ENCODE assay signal across 9 mouse cellular contexts in genomic region chrX:50549713-50550112, GRCm38 (mm10).
A peak's percentile ranks its signal among the peaks of the same experiment; 100 is the strongest.
DNase-seq lines count a peak whose midpoint lies in the region; ATAC-seq and TF ChIP-seq lines count a peak whose summit lies in the region.
"Had no signal": no experiment of that assay in that cellular context is flagged by ENCODE, and none has a peak within 500 bp of the region (broad histone marks: within the 10 kb centered on the region; RNA-seq: fewer than 3 reads in every experiment).

No protein-coding gene starts in this region.

- in situ Hi-C loops in CH12.LX (cut with MboI; ENCODE audit: low pct_ligation_motif_present, low pct_unique_long_range_greater_than_20kb, low sequenced_read_pairs): no loop called here

- peak overlapping the region; percentile 76 for H3K9ac ChIP-seq in CH12.LX (ENCODE audit: insufficient read depth, low read depth)
- H3K9ac ChIP-seq in embryonic facial prominence, embryonic 11.5 days (replicated peaks; ENCODE audit: low read length): no peak overlapping the region
- H3K9ac ChIP-seq in neural tube, embryonic 13.5 days: no peak overlapping the region

- peak overlapping the region; percentile 50 for H3K4me2 ChIP-seq in CH12.LX (ENCODE audit: insufficient read depth, low read depth, poor library complexity, severe bottlenecking)
- no peak overlapping the region for H3K4me2 ChIP-seq in embryonic facial prominence, embryonic 11.5 days (ENCODE audit: low read depth, low read length)
- peak overlapping the region; percentile 45 for H3K4me2 ChIP-seq in neural tube, embryonic 13.5 days

- peak overlapping the region; percentile 54 to 57 (median 55) for H3K4me3 ChIP-seq in CH12.LX (replicated peaks in 1 of 3; ENCODE audit: low read depth in 2 of 3, low read length in 2 of 3, poor library complexity in 1 of 3)
- H3K4me3 ChIP-seq in embryonic facial prominence, embryonic 11.5 days (ENCODE audit: low read depth, low read length): peak overlapping the region; percentile 23
- H3K4me3 ChIP-seq in hindbrain, embryonic 10.5 days: peak overlapping the region; percentile 36; the same call in 1 of the 2 replicates
- H3K4me3 ChIP-seq in neural tube, embryonic 13.5 days: peak overlapping the region; percentile 35

- ATAC-seq in cerebellum, adult (ENCODE audit: insufficient number of reproducible peaks, low FRiP score, low TSS enrichment): no peak
- ATAC-seq in embryonic facial prominence, embryonic 11.5 days (replicated peaks; ENCODE audit: insufficient number of reproducible peaks, low FRiP score, low TSS enrichment, low read depth): no peak
- ATAC-seq in neural tube, embryonic 13.5 days (ENCODE audit: low read depth): 0 out of 2 replicates have a peak, but pooled peaks have one; percentile 11
- no peak for ATAC-seq in activated CD4-positive, CD25-positive, alpha-beta regulatory T cell, adult 4 months

- TF ChIP-seq RAD21 in CH12.LX (IDR thresholded peaks at IDR 0.05; ENCODE audit: low read depth, low read length): peak; percentile 79

- DNase-seq in cerebellum, adult 9-10 months: peak; percentile 84
- DNase-seq in CH12.LX (ENCODE audit: extremely low read depth): peak; percentile 87
- DNase-seq in embryonic facial prominence, embryonic 11.5 days (ENCODE audit: low spot score): peak; percentile 75
- DNase-seq in hindbrain, embryonic 10.5 days (ENCODE audit: low spot score): no peak
- DNase-seq in liver: peak; percentile 24

- TF ChIP-seq POLR2A in CH12.LX (IDR thresholded peaks at IDR 0.05; ENCODE audit: low read depth, low read length): no peak

- no peaks in the 10 kb centered on the region for H3K9me3 ChIP-seq in CH12.LX (replicated peaks; ENCODE audit: low read length)
- no peaks in the 10 kb centered on the region for H3K9me3 ChIP-seq in embryonic facial prominence, embryonic 11.5 days (replicated peaks; ENCODE audit: control insufficient read depth, low read length)
- H3K9me3 ChIP-seq in hindbrain, embryonic 10.5 days: no peaks in the 10 kb centered on the region
- no peaks in the 10 kb centered on the region for H3K9me3 ChIP-seq in neural tube, embryonic 13.5 days
- H3K9me3 ChIP-seq: G1E had no signal

- 57% methylated on average over 3 of the region's 3 CpGs for WGBS in embryonic facial prominence, embryonic 11.5 days
- whole genome bisulfite sequencing in hindbrain, embryonic 10.5 days: 46% methylated on average over 3 of the region's 3 CpGs
- 51% methylated on average over 3 of the region's 3 CpGs for WGBS in neural tube, embryonic 13.5 days

- H3K27me3 ChIP-seq in CH12.LX (replicated peaks): no peaks in the 10 kb centered on the region
- H3K27me3 ChIP-seq in embryonic facial prominence, embryonic 11.5 days (ENCODE audit: control insufficient read depth, insufficient read depth, low read length): no peaks in the 10 kb centered on the region
- H3K27me3 ChIP-seq in hindbrain, embryonic 10.5 days (ENCODE audit: insufficient read depth, poor library complexity, severe bottlenecking): no peaks in the 10 kb centered on the region
- no peaks in the 10 kb centered on the region for H3K27me3 ChIP-seq in neural tube, embryonic 13.5 days

- no peaks in the 10 kb centered on the region for H3K36me3 ChIP-seq in CH12.LX (replicated peaks in 1 of 2; ENCODE audit: control insufficient read depth in 1 of 2, insufficient read depth in 1 of 2, low read length in 1 of 2)
- H3K36me3 ChIP-seq in embryonic facial prominence, embryonic 11.5 days (replicated peaks; ENCODE audit: control insufficient read depth, insufficient read depth, low read depth, low read length): no peaks in the 10 kb centered on the region
- H3K36me3 ChIP-seq in hindbrain, embryonic 10.5 days: no peaks in the 10 kb centered on the region
- no peaks in the 10 kb centered on the region for H3K36me3 ChIP-seq in neural tube, embryonic 13.5 days

- peak in 1 of 2 experiments; percentile 70; a peak in 2 of 4 replicates for TF ChIP-seq CTCF in CH12.LX (conservative IDR thresholded peaks at IDR 0.05 in 1 of 2, IDR thresholded peaks at IDR 0.05 in 1 of 2; ENCODE audit: low read depth in 2 of 2, low read length in 2 of 2)

- TF ChIP-seq EP300 in CH12.LX (IDR thresholded peaks at IDR 0.05; ENCODE audit: low read length): no peak

- peak overlapping the region; percentile 52; the same call in 1 of the 2 replicates for H3K27ac ChIP-seq in CH12.LX (ENCODE audit: insufficient read depth, low read depth)
- no peak overlapping the region for H3K27ac ChIP-seq in embryonic facial prominence, embryonic 11.5 days (replicated peaks; ENCODE audit: low read depth, low read length)
- no peak overlapping the region for H3K27ac ChIP-seq in hindbrain, embryonic 10.5 days
- H3K27ac ChIP-seq in neural tube, embryonic 13.5 days (replicated peaks): no peak overlapping the region

- dilution Hi-C loops in CH12.LX (cut with MboI; ENCODE audit: extremely low pct_ligation_motif_present, extremely low pct_unique_long_range_greater_than_20kb, low sequenced_read_pairs): no loop called here

- H3K4me1 ChIP-seq in CH12.LX (ENCODE audit: control insufficient read depth in 1 of 2, insufficient read depth in 2 of 2): peaks cover 0 to 4% of the 10 kb centered on the region in 2 experiments; a peak in 1 of 4 replicates
- H3K4me1 ChIP-seq in embryonic facial prominence, embryonic 11.5 days (ENCODE audit: control insufficient read depth, insufficient read depth, low read length): no peaks in the 10 kb centered on the region
- no peaks in the 10 kb centered on the region for H3K4me1 ChIP-seq in hindbrain, embryonic 10.5 days (replicated peaks)
- H3K4me1 ChIP-seq in neural tube, embryonic 13.5 days (replicated peaks): no peaks in the 10 kb centered on the region

- no peaks in the 10 kb centered on the region for H3K79me2 ChIP-seq in CH12.LX (replicated peaks; ENCODE audit: control insufficient read depth, extremely low read depth, insufficient read depth, poor library complexity, severe bottlenecking)

TF ChIP-seq in CH12.LX, 34 proteins besides CTCF, POLR2A, EP300 and RAD21:
- no peak for TF ChIP-seq GABPA (IDR thresholded peaks at IDR 0.05; ENCODE audit: insufficient replicate concordance, low read depth, low read length)
- TF ChIP-seq TBP (conservative IDR thresholded peaks at IDR 0.05; ENCODE audit: low read depth, low read length): no peak
- no peak for TF ChIP-seq UBTF (IDR thresholded peaks at IDR 0.05; ENCODE audit: low read depth, low read length)
- no peak for TF ChIP-seq E2F4 (IDR thresholded peaks at IDR 0.05; ENCODE audit: insufficient replicate concordance, low read depth, low read length)
- TF ChIP-seq NRF1 (IDR thresholded peaks at IDR 0.05; ENCODE audit: low read depth, low read length): 0 out of 2 replicates have a peak, but pooled peaks have one; percentile 8
- TF ChIP-seq ZNF384 (IDR thresholded peaks at IDR 0.05; ENCODE audit: low read depth, low read length): peak; percentile 99
- TF ChIP-seq USF2 (conservative IDR thresholded peaks at IDR 0.05; ENCODE audit: low read depth, low read length): no peak
- peak; percentile 70 for TF ChIP-seq ETS1 (conservative IDR thresholded peaks at IDR 0.05; ENCODE audit: low read depth, low read length)
- TF ChIP-seq HCFC1 (IDR thresholded peaks at IDR 0.05; ENCODE audit: low read depth, low read length): 0 out of 2 replicates have a peak, but pooled peaks have one; percentile 31
- no peak for TF ChIP-seq BHLHE40 (IDR thresholded peaks at IDR 0.05; ENCODE audit: low read depth, low read length)
- TF ChIP-seq POLR2AphosphoS2 (IDR thresholded peaks at IDR 0.05; ENCODE audit: low read depth, low read length): no peak
- 0 out of 2 replicates have a peak, but pooled peaks have one; percentile 11 for TF ChIP-seq ELF1 (IDR thresholded peaks at IDR 0.05; ENCODE audit: low read depth, low read length)
- TF ChIP-seq RCOR1 (conservative IDR thresholded peaks at IDR 0.05; ENCODE audit: low read depth, low read length): no peak
- no peak for TF ChIP-seq MEF2A (IDR thresholded peaks at IDR 0.05; ENCODE audit: borderline replicate concordance, low read depth, low read length)
- 0 out of 2 replicates have a peak, but pooled peaks have one; percentile 23 for TF ChIP-seq MYC (IDR thresholded peaks at IDR 0.05; ENCODE audit: low read depth, low read length)
- no peak for TF ChIP-seq MAFK (IDR thresholded peaks at IDR 0.05; ENCODE audit: insufficient replicate concordance, low read length)
- TF ChIP-seq CHD1 (IDR thresholded peaks at IDR 0.05; ENCODE audit: low read depth, low read length): no peak
- TF ChIP-seq SIN3A (IDR thresholded peaks at IDR 0.05; ENCODE audit: low read length): no peak
- TF ChIP-seq JUND (conservative IDR thresholded peaks at IDR 0.05; ENCODE audit: low read depth, low read length): no peak
- TF ChIP-seq IRF4 (IDR thresholded peaks at IDR 0.05; ENCODE audit: low read depth, low read length): peak; percentile 27; the same call in 1 of the 2 replicates
- peak; percentile 47 for TF ChIP-seq SMC3 (IDR thresholded peaks at IDR 0.05; ENCODE audit: low read depth, low read length)
- TF ChIP-seq USF1 (IDR thresholded peaks at IDR 0.05; ENCODE audit: low read depth, low read length): no peak
- peak; percentile 35; the same call in 1 of the 2 replicates for TF ChIP-seq MAX (IDR thresholded peaks at IDR 0.05; ENCODE audit: low read length)
- TF ChIP-seq KAT2A (IDR thresholded peaks at IDR 0.05; ENCODE audit: insufficient replicate concordance, low read length): no peak
- no peak for TF ChIP-seq PAX5 (IDR thresholded peaks at IDR 0.05; ENCODE audit: low read length)
- TF ChIP-seq JUN (IDR thresholded peaks at IDR 0.05; ENCODE audit: insufficient read depth, low read depth, low read length): no peak
- no peak for TF ChIP-seq MAZ (IDR thresholded peaks at IDR 0.05; ENCODE audit: low read depth, low read length)
TF ChIP-seq in CH12.LX: peak in this region for 9.
